Comparison of ENCODE assay signal across 11 mouse cellular contexts in the genomic region with DNA sequence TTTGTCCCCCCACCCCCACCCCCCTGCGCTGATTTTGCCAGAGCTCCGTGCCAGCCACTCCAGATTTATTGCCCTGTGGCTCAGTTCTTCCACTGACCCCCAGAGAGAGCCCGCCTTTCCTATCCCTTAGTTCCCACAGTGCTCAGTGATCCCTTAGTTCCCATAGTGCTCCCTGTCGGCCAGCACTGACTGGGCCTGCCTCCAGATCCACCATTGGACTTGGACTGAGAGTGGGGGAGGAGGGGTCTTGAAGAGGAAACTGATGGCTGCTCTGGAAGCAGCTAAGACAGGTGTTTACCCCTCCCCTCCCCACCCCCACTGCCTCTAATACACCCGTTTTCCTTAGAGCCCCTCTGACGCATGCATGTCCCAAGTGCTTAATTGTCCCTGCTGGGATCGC. TPM values are rescaled to one million over a fixed set of nuclear protein-coding genes. Genes with fewer than 3 reads are reported as not detected.
DNase-seq lines count a peak whose midpoint lies in the region; ATAC-seq and TF ChIP-seq lines count a peak whose summit lies in the region.
"Had no signal": no experiment of that assay in that cellular context is flagged by ENCODE, and none has a peak within 500 bp of the region (broad histone marks: within the 10 kb centered on the region; RNA-seq: fewer than 3 reads in every experiment).

No protein-coding gene starts in this region.

- no peak overlapping the region for H3K27ac ChIP-seq in kidney, postnatal 0 days
- H3K27ac ChIP-seq in forebrain, embryonic 12.5 days: no peak overlapping the region
- H3K27ac ChIP-seq in limb, embryonic 13.5 days: no peak overlapping the region
- no peak overlapping the region for H3K27ac ChIP-seq in layer of hippocampus, adult 2 months
- no peak overlapping the region for H3K27ac ChIP-seq in gastrocnemius, adult 2 months

- DNase-seq in kidney, postnatal 0 days (ENCODE audit: low spot score): peak; percentile 12
- no peak for DNase-seq in kidney, adult 8-10 months
- DNase-seq in brain, embryonic 14.5 days (ENCODE audit: low read depth): peak; percentile 49
- DNase-seq in layer of hippocampus, adult 2 months (ENCODE audit: low spot score in 2 of 2): no peak
- DNase-seq in gastrocnemius, adult 2 months: no peak
- DNase-seq in right cerebral cortex, postnatal 10 days (ENCODE audit: low spot score in 2 of 2): no peak
- DNase-seq: adrenal gland, postnatal 10 days had no signal

- H3K4me3 ChIP-seq in kidney, postnatal 0 days (replicated peaks; ENCODE audit: low read depth, low read length): no peak overlapping the region
- H3K4me3 ChIP-seq in forebrain, embryonic 12.5 days (replicated peaks): no peak overlapping the region
- 0 out of 2 replicates have a peak overlapping the region, but pooled peaks have one; percentile 4 for H3K4me3 ChIP-seq in limb, embryonic 13.5 days
- H3K4me3 ChIP-seq in layer of hippocampus, adult 2 months: no peak overlapping the region
- no peak overlapping the region for H3K4me3 ChIP-seq in gastrocnemius, adult 2 months
- H3K4me3 ChIP-seq: megakaryocyte, embryonic 14.5 days had no signal

- H3K36me3 ChIP-seq in kidney, postnatal 0 days (ENCODE audit: insufficient read depth, low read length): 0 out of 2 replicates have a peak, but pooled peaks cover 5% of the 10 kb centered on the region
- no peaks in the 10 kb centered on the region for H3K36me3 ChIP-seq in forebrain, embryonic 12.5 days (replicated peaks)
- no peaks in the 10 kb centered on the region for H3K36me3 ChIP-seq in limb, embryonic 13.5 days

- H3K9ac ChIP-seq in kidney, postnatal 0 days (ENCODE audit: low read depth, low read length): no peak overlapping the region
- no peak overlapping the region for H3K9ac ChIP-seq in forebrain, embryonic 12.5 days
- H3K9ac ChIP-seq in limb, embryonic 13.5 days: no peak overlapping the region

- ATAC-seq in kidney, postnatal 0 days (replicated peaks; ENCODE audit: low FRiP score, low read depth): peak; percentile 16; the same call in 1 of the 2 replicates
- peak; percentile 58; the same call in 1 of the 2 replicates for ATAC-seq in forebrain, embryonic 12.5 days (ENCODE audit: low FRiP score)
- ATAC-seq in limb, embryonic 13.5 days (ENCODE audit: low FRiP score, low read depth): peak; percentile 45; the same call in 1 of the 2 replicates

- H3K9me3 ChIP-seq in kidney, postnatal 0 days (replicated peaks; ENCODE audit: low read length): no peaks in the 10 kb centered on the region
- H3K9me3 ChIP-seq in forebrain, embryonic 12.5 days: no peaks in the 10 kb centered on the region
- H3K9me3 ChIP-seq in limb, embryonic 13.5 days: no peaks in the 10 kb centered on the region
- H3K9me3 ChIP-seq: megakaryocyte, embryonic 14.5 days had no signal

- peaks cover 6% of the 10 kb centered on the region for H3K4me1 ChIP-seq in kidney, postnatal 0 days (replicated peaks; ENCODE audit: insufficient read depth, low read length)
- peaks cover 13% of the 10 kb centered on the region for H3K4me1 ChIP-seq in forebrain, embryonic 12.5 days
- peaks cover 12% of the 10 kb centered on the region for H3K4me1 ChIP-seq in limb, embryonic 13.5 days

- peak overlapping the region; percentile 37 for H3K4me2 ChIP-seq in kidney, postnatal 0 days (ENCODE audit: low read length)
- peak overlapping the region; percentile 22 for H3K4me2 ChIP-seq in forebrain, embryonic 12.5 days
- H3K4me2 ChIP-seq in limb, embryonic 13.5 days (replicated peaks): peak overlapping the region; percentile 45

- intact Hi-C loops in gastrocnemius, adult 2 months (cut with DNase I): no loop called here

- no peak for TF ChIP-seq CTCF in kidney, postnatal 0 days (IDR thresholded peaks at IDR 0.05; ENCODE audit: low read depth)
- TF ChIP-seq CTCF in brain, embryonic 14.5 days (IDR thresholded peaks at IDR 0.05; ENCODE audit: borderline replicate concordance, extremely low read depth, insufficient read depth, insufficient read length): no peak
- no peak for TF ChIP-seq CTCF in layer of hippocampus, adult 2 months (conservative IDR thresholded peaks at IDR 0.05)
- no peak for TF ChIP-seq CTCF in gastrocnemius, adult 2 months (IDR thresholded peaks at IDR 0.05)

- no peak for TF ChIP-seq POLR2A in brain, embryonic 14.5 days (IDR thresholded peaks at IDR 0.05; ENCODE audit: borderline replicate concordance, extremely low read depth, insufficient read depth, insufficient read length, poor library complexity, severe bottlenecking)

- WGBS in kidney, postnatal 0 days: 17% methylated on average over 7 of the region's 7 CpGs
- WGBS in forebrain, embryonic 12.5 days: 13% methylated on average over 7 of the region's 7 CpGs
- WGBS in limb, embryonic 13.5 days: 8% methylated on average over 7 of the region's 7 CpGs

- no peaks in the 10 kb centered on the region for H3K27me3 ChIP-seq in kidney, postnatal 0 days (ENCODE audit: insufficient read depth, low read length)
- H3K27me3 ChIP-seq in forebrain, embryonic 12.5 days: no peaks in the 10 kb centered on the region; the same call in 1 of the 2 replicates
- 0 out of 2 replicates have a peak, but pooled peaks cover 3% of the 10 kb centered on the region for H3K27me3 ChIP-seq in limb, embryonic 13.5 days

RNA-seq across cellular contexts. Expression of a gene that starts 16.1 kb away (rescaled TPM):
- polyA plus RNA-seq in kidney, postnatal 0 days (2015; fragmentation: Nextera tagmentation; extraction: Ambion mirVana): 2.3 and 2.9 TPM in 2 replicates
- polyA plus RNA-seq in brain, embryonic 14.5 days (2012; rRNA removed): 0.61 and 1.1 TPM in 2 replicates
- 0.42 and 0.43 TPM in 2 replicates for polyA plus RNA-seq in forebrain, embryonic 12.5 days (2016; fragmentation: Nextera tagmentation; extraction: Ambion mirVana)
- 1.1 and 1.2 TPM in 2 replicates for polyA plus RNA-seq in limb, embryonic 13.5 days (2015; fragmentation: Nextera tagmentation; extraction: Ambion mirVana)
- total RNA-seq in layer of hippocampus, adult 2 months (2021): 1 to 10 TPM; 1.9 to 2.0 TPM
- under 1 TPM; 0.41 to 0.70 TPM for total RNA-seq in gastrocnemius, adult 2 months (2021)
- total RNA-seq: MEL had no signal

RNA-seq across cellular contexts. Expression of a gene that starts 16.3 kb away (rescaled TPM):
- polyA plus RNA-seq in kidney, postnatal 0 days (2015; fragmentation: Nextera tagmentation; extraction: Ambion mirVana): 4.1 and 5.3 TPM in 2 replicates
- 2.6 and 3.9 TPM in 2 replicates for polyA plus RNA-seq in brain, embryonic 14.5 days (2012; rRNA removed)
- polyA plus RNA-seq in forebrain, embryonic 12.5 days (2016; fragmentation: Nextera tagmentation; extraction: Ambion mirVana): 1.2 and 1.7 TPM in 2 replicates
- 1.3 and 1.4 TPM in 2 replicates for polyA plus RNA-seq in limb, embryonic 13.5 days (2015; fragmentation: Nextera tagmentation; extraction: Ambion mirVana)
- total RNA-seq in layer of hippocampus, adult 2 months (2021): 10 to 100 TPM in 1 of 2 experiments, 1 to 10 TPM in 1; 9.1 to 14.6 TPM
- 1 to 10 TPM; 3.7 to 7.5 TPM for total RNA-seq in gastrocnemius, adult 2 months (2021)
- total RNA-seq: MEL had no signal

RNA-seq across cellular contexts. Expression of a gene that starts 20.7 kb away (rescaled TPM):
- polyA plus RNA-seq in kidney, postnatal 0 days (2015; fragmentation: Nextera tagmentation; extraction: Ambion mirVana): not detected in 2 replicates
- polyA plus RNA-seq in brain, embryonic 14.5 days (2012; rRNA removed): not detected in 2 replicates
- not detected in 2 replicates for polyA plus RNA-seq in forebrain, embryonic 12.5 days (2016; fragmentation: Nextera tagmentation; extraction: Ambion mirVana)
- polyA plus RNA-seq in limb, embryonic 13.5 days (2015; fragmentation: Nextera tagmentation; extraction: Ambion mirVana): not detected in 2 replicates
- not detected for total RNA-seq in layer of hippocampus, adult 2 months (2021)
- 1 to 10 TPM in 1 of 2 experiments, not detected in 1; 2.4 TPM for total RNA-seq in gastrocnemius, adult 2 months (2021)
- total RNA-seq: adrenal gland, postnatal 10 days; MEL had no signal

RNA-seq across cellular contexts. Expression of a gene that starts 38.2 kb away (rescaled TPM):
- 0.27 and 0.33 TPM in 2 replicates for polyA plus RNA-seq in kidney, postnatal 0 days (2015; fragmentation: Nextera tagmentation; extraction: Ambion mirVana)
- 0.06 and 0.08 TPM in 2 replicates for polyA plus RNA-seq in brain, embryonic 14.5 days (2012; rRNA removed)
- polyA plus RNA-seq in forebrain, embryonic 12.5 days (2016; fragmentation: Nextera tagmentation; extraction: Ambion mirVana): 0.17 TPM in 1 of 2 replicates, not detected in the other
- 0.31 and 0.38 TPM in 2 replicates for polyA plus RNA-seq in limb, embryonic 13.5 days (2015; fragmentation: Nextera tagmentation; extraction: Ambion mirVana)
- total RNA-seq in layer of hippocampus, adult 2 months (2021): under 1 TPM; 0.32 to 0.51 TPM
- total RNA-seq in gastrocnemius, adult 2 months (2021): not detected
- total RNA-seq: MEL had no signal

RNA-seq across cellular contexts. Expression of a gene that starts 50.0 kb away (rescaled TPM):
- not detected in 2 replicates for polyA plus RNA-seq in kidney, postnatal 0 days (2015; fragmentation: Nextera tagmentation; extraction: Ambion mirVana)
- polyA plus RNA-seq in brain, embryonic 14.5 days (2012; rRNA removed): 0.25 TPM in 1 of 2 replicates, not detected in the other
- polyA plus RNA-seq in forebrain, embryonic 12.5 days (2016; fragmentation: Nextera tagmentation; extraction: Ambion mirVana): not detected in 2 replicates
- 0.11 and 0.13 TPM in 2 replicates for polyA plus RNA-seq in limb, embryonic 13.5 days (2015; fragmentation: Nextera tagmentation; extraction: Ambion mirVana)
- total RNA-seq in layer of hippocampus, adult 2 months (2021): under 1 TPM; 0.49 TPM
- total RNA-seq in gastrocnemius, adult 2 months (2021): not detected
- total RNA-seq: adrenal gland, postnatal 10 days; MEL had no signal

Comparison
In these comparisons a context has a peak if more than half of its experiments do, and no peak if none do; other contexts are left out.
1. DNase-seq: peak in kidney, postnatal 0 days (single experiment) and brain, embryonic 14.5 days (single experiment); none in kidney, adult 8-10 months (0 of 2), layer of hippocampus, adult 2 months (0 of 2), gastrocnemius, adult 2 months (single experiment) and right cerebral cortex, postnatal 10 days (0 of 2).
2. Peak in every context shown above with its lines, with median percentiles within 50 percentile points of each other: ATAC-seq and H3K4me2 ChIP-seq.